Mouse (Mus musculus): ENCODE measurements around the gene Krtap3-3. TPM values are rescaled to one million over a fixed set of nuclear protein-coding genes. Genes with fewer than 3 reads are reported as not detected.

Gene Krtap3-3
- polyA plus RNA-seq, 1 experiment from 2014 or later = not detected

DNA sequence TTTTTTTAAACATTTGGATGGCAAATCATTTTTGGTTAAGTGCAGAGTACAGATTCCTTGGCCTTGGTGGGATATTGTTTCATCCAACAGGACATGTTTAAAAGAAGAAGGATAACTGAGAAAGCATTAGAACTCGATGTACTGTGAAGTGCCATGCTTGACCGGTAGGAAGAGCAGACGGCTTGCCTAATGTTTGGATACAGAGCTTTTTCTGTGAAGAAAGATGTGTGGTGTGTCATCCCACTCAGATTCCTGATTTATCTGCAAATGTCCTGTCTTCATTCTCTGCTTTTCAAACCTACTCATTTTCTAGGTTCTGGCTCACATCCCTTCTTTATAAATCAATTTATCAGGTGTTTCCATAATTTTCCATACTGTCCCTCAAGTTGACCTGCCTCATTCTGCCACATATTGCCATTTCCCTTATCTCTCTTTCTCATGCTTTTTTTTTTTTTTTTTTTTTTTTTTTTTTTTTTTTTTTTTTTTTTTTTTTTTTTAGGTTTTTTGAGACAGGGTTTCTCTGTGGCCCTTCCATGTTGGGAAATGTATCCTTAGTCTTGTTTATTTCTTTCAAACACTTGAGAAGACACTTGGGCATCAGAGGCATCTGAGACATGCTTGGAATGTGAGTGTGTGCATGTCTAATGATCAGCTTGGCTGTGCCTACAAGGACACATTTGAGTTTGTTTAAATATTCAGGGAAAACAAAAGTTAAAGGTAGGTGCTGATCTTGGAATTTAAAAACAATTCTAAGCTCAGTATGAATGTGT, 7.5 kb upstream of the Krtap3-3 start:
- Histone ChIP-seq H3K27me3 (no peaks in the 10 kb centered on the region), H3K9me3 (replicated peaks) (no peaks in the 10 kb centered on the region), H3K9ac (no peak overlapping the region), H3K27ac (no peak overlapping the region), H3K4me3 (no peak overlapping the region), H3K4me2 (no peak overlapping the region), H3K4me1 (no peaks in the 10 kb centered on the region), H3K36me3 (ENCODE audit: poor library complexity, severe bottlenecking) (no peaks in the 10 kb centered on the region)
- no peak for ATAC-seq
- WGBS = 87% methylated on average over 3 of the region's 3 CpGs

DNA sequence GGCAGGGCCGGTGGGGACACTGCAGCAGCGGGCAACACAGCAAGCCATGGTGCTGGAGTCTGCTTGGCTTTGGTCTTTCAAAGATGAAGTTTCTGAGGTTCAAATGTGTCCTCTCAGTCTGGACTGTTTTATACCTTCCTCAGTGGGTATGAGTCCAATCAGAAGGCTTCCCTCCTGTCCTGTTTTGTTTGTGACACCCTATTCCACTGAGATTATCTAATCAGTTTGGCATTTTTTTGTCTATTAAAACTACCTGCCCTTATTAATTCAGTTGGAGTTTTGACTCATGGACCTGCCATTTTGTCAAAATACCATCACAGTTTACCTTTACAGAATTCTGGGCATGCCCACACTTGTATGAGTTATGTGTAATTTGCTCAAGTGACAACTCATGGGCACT, 6.1 kb upstream of the Krtap3-3 start, which contains the start of gene Krtap3-2:
Krtap3-2 (minus strand) TSS at position 101 of the 400 bp plus-strand sequence.
- H3K27me3 ChIP-seq = 0 out of 2 replicates have a peak, but pooled peaks cover 7% of the 10 kb centered on the region
- no peak for ATAC-seq
- no peak within 1 kb of the TSS for H3K4me2 ChIP-seq
- no peaks in the 10 kb centered on the region for H3K36me3 ChIP-seq (ENCODE audit: poor library complexity, severe bottlenecking)
- no peak within 1 kb of the TSS for H3K4me3 ChIP-seq
- H3K4me1 ChIP-seq = no peaks in the 10 kb centered on the region
- no peaks in the 10 kb centered on the region for H3K9me3 ChIP-seq (replicated peaks)
- no peak within 1 kb of the TSS for H3K27ac ChIP-seq
- WGBS = 93% methylated on average over 2 of the region's 2 CpGs
- no peak within 1 kb of the TSS for H3K9ac ChIP-seq

DNA sequence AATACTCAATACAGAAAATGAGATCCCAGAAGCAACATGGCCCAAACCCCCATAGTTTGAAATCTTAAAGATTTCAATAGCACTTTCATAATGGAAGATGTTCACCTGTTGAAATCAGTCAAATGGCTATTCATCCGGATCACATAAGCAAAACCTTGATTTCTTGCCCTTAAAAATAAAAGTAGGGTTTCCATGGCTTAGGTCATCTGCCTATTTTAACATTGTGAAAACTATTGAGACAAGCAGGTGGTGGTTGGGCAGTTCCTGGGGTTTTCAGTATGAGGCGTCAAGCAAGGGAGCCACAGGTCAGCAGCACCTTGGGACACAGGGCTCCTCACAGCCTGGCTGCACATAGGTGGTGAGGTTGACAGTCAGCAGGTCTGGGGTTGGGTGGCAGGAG, 5.5 kb upstream of the Krtap3-3 start:
- H3K9ac ChIP-seq = no peak overlapping the region
- H3K4me2 ChIP-seq = no peak overlapping the region
- ATAC-seq = no peak
- 89% methylated on average over 2 of the region's 2 CpGs for WGBS
- H3K4me1 ChIP-seq = no peaks in the 10 kb centered on the region
- no peak overlapping the region for H3K27ac ChIP-seq
- H3K27me3 ChIP-seq = 0 out of 2 replicates have a peak, but pooled peaks cover 7% of the 10 kb centered on the region
- no peak overlapping the region for H3K4me3 ChIP-seq
- no peaks in the 10 kb centered on the region for H3K36me3 ChIP-seq (ENCODE audit: poor library complexity, severe bottlenecking)
- no peaks in the 10 kb centered on the region for H3K9me3 ChIP-seq (replicated peaks)

DNA sequence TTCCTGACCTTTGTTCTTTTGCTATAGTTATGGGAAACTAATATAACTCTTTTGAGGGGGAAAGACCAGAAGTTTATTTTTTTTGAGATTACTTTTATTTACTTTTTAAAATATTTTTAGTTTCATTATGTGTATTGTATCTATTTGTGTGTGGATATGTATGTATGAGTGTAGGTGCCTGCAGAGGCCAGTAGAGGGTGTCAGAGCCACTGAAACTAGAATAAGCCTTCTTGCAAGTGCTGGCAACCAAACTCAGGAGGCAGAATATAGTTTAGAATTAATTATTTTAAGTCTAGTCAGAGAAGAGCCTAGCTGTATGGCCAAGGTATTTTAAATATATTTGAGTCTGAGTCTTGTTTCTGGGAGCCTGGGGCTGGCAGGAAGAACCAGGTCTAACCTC, 2.8 kb downstream of the Krtap3-3 start:
- H3K4me2 ChIP-seq = no peak overlapping the region
- no peak overlapping the region for H3K9ac ChIP-seq
- no peak for ATAC-seq
- no peak overlapping the region for H3K4me3 ChIP-seq
- H3K36me3 ChIP-seq (ENCODE audit: poor library complexity, severe bottlenecking) = no peaks in the 10 kb centered on the region
- no peak overlapping the region for H3K27ac ChIP-seq
- H3K9me3 ChIP-seq (replicated peaks) = no peaks in the 10 kb centered on the region
- 0 out of 2 replicates have a peak, but pooled peaks cover 7% of the 10 kb centered on the region for H3K27me3 ChIP-seq
- H3K4me1 ChIP-seq = peaks cover 4% of the 10 kb centered on the region; the same call in 1 of the 2 replicates

DNA sequence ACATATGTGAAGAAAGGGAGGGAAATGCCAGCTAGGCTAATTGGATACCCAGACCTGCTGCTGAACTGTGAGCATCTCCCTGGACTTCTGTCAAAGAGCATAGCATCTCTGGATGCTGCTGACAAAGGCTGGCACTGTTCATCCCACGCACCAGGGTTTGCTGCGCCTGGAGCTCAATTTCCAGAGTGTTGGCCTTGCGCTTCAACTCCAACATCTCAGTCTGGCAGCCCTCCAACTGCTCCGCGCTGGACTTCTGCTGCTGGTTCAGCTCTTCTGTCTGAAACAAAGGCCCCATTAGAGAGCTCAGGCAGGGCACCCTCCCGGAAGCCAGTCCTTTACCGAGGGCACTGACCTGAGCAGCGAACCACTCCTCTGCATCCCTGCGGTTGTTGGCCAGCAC, 10.9 kb downstream of the Krtap3-3 start:
- Histone ChIP-seq H3K27ac (no peak overlapping the region; the same call in 1 of the 2 replicates), H3K36me3 (ENCODE audit: poor library complexity, severe bottlenecking) (no peaks in the 10 kb centered on the region), H3K4me1 (peaks cover 7% of the 10 kb centered on the region; the same call in 1 of the 2 replicates), H3K9me3 (replicated peaks) (no peaks in the 10 kb centered on the region), H3K27me3 (no peaks in the 10 kb centered on the region), H3K4me2 (no peak overlapping the region), H3K4me3 (no peak overlapping the region), H3K9ac (no peak overlapping the region)
- 53% methylated on average over 9 of the region's 9 CpGs for WGBS
- ATAC-seq = no peak

DNA sequence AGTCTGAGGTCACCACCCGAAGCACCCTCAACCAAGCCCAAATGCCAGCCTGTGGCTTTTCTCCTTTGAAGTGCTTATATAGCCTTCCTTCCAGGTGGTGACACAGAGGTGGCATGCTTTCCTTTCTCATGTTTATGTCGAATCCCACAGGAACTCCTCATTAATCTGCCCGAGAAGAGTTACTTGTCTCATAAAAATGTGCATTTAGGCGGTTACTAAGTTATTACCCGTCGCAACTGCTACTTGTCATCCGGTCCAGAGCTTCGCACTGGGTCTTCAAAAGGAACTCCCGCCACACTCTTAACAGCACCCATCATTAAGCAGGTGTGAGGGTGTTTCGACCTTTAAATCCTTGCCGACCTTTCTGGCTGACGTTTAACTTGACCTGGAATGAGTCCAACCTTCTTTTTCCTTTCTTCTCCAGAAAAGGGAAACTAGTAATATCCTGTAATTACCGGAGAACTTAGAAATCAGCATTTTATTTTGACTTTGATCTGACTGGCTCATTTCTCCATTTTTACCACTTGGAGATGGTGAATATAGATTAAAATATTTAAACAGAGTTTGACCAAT, 29.3 kb downstream of the Krtap3-3 start, which contains the start of gene Krt39:
Krt39 (minus strand) TSS at position 51 of the 573 bp plus-strand sequence.
- no peaks in the 10 kb centered on the region for H3K9me3 ChIP-seq (replicated peaks)

DNA sequence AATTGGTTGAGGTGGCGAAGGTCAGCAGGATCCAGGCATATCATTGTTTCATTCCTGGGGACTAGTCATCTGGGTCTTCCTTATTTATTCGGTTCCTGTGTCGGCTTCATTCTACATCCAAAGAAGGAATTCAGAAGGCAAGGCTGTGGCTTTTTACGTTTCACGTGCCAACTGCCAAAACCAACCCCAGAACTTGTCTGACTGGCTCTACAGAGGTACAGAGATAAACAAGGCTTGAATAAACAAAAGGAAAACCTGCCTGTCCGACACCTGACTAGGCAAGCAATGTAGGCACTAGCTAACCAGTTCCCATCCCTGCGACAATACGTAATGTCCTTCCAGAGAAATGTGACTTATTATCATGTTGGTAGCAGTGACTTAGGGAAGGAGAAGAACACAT, 36.6 kb downstream of the Krtap3-3 start:
- Histone ChIP-seq H3K4me2 (no peak overlapping the region), H3K9me3 (replicated peaks) (no peaks in the 10 kb centered on the region), H3K4me1 (no peaks in the 10 kb centered on the region), H3K27ac (no peak overlapping the region), H3K9ac (no peak overlapping the region), H3K36me3 (ENCODE audit: poor library complexity, severe bottlenecking) (no peaks in the 10 kb centered on the region), H3K27me3 (no peaks in the 10 kb centered on the region), H3K4me3 (no peak overlapping the region)
- WGBS = 90% methylated on average over 8 of the region's 8 CpGs
- no peak for ATAC-seq

More for the DNA sequence above, 29.3 kb downstream of the Krtap3-3 start, which contains the start of gene Krt39:
- Histone ChIP-seq H3K4me1 (no peaks in the 10 kb centered on the region), H3K36me3 (ENCODE audit: poor library complexity, severe bottlenecking) (no peaks in the 10 kb centered on the region), H3K27ac (no peak within 1 kb of the TSS), H3K9ac (no peak within 1 kb of the TSS), H3K27me3 (no peaks in the 10 kb centered on the region), H3K4me2 (no peak within 1 kb of the TSS), H3K4me3 (no peak within 1 kb of the TSS)
- 91% methylated on average over 13 of the region's 13 CpGs for WGBS
- ATAC-seq = no peak

Other genes starting within 250 kb of the Krtap3-3 start
- gene Krt25, start 227.9 kb downstream of the Krtap3-3 start, polyA plus RNA-seq (2015; fragmentation: Nextera tagmentation; extraction: Ambion mirVana) = not detected in 2 replicates
- gene Krt26, start 212.9 kb downstream of the Krtap3-3 start, polyA plus RNA-seq (2015; fragmentation: Nextera tagmentation; extraction: Ambion mirVana) = 0.09 TPM in 1 of 2 replicates, not detected in the other
- not detected in 2 replicates for gene Krt27, start 199.8 kb downstream of the Krtap3-3 start, polyA plus RNA-seq (2015; fragmentation: Nextera tagmentation; extraction: Ambion mirVana)
- 0.17 and 0.21 TPM in 2 replicates for gene Krt28, start 176.0 kb downstream of the Krtap3-3 start, polyA plus RNA-seq (2015; fragmentation: Nextera tagmentation; extraction: Ambion mirVana)
- gene Krt10, start 161.5 kb downstream of the Krtap3-3 start, polyA plus RNA-seq (2015; fragmentation: Nextera tagmentation; extraction: Ambion mirVana) = 31.4 and 39.8 TPM in 2 replicates
- 0.15 TPM in 1 of 2 replicates, not detected in the other for gene Krt12, start 128.6 kb downstream of the Krtap3-3 start, polyA plus RNA-seq (2015; fragmentation: Nextera tagmentation; extraction: Ambion mirVana)
- 0.11 TPM in 1 of 2 replicates, not detected in the other for gene Krt20, start 112.7 kb downstream of the Krtap3-3 start, polyA plus RNA-seq (2015; fragmentation: Nextera tagmentation; extraction: Ambion mirVana)
- gene Krt23, start 57.7 kb downstream of the Krtap3-3 start, polyA plus RNA-seq (2015; fragmentation: Nextera tagmentation; extraction: Ambion mirVana) = not detected in 2 replicates
- not detected in 2 replicates for gene Krt39, start 29.5 kb downstream of the Krtap3-3 start, polyA plus RNA-seq (2015; fragmentation: Nextera tagmentation; extraction: Ambion mirVana)
- gene Krt40, start 7.7 kb downstream of the Krtap3-3 start, polyA plus RNA-seq (2015; fragmentation: Nextera tagmentation; extraction: Ambion mirVana) = not detected in 2 replicates
- gene Krtap3-2, start 6.0 kb upstream of the Krtap3-3 start, polyA plus RNA-seq (2015; fragmentation: Nextera tagmentation; extraction: Ambion mirVana) = not detected in 2 replicates
- gene Gm11939, start 8.6 kb upstream of the Krtap3-3 start, polyA plus RNA-seq (2015; fragmentation: Nextera tagmentation; extraction: Ambion mirVana) = not detected in 2 replicates
- gene Krtap3-1, start 15.8 kb upstream of the Krtap3-3 start, polyA plus RNA-seq (2015; fragmentation: Nextera tagmentation; extraction: Ambion mirVana) = not detected in 2 replicates
- not detected in 2 replicates for gene Krtap1-5, start 30.2 kb upstream of the Krtap3-3 start, polyA plus RNA-seq (2015; fragmentation: Nextera tagmentation; extraction: Ambion mirVana)
- not detected in 2 replicates for gene Krtap1-4, start 32.8 kb upstream of the Krtap3-3 start, polyA plus RNA-seq (2015; fragmentation: Nextera tagmentation; extraction: Ambion mirVana)
- gene Krtap1-3, start 40.5 kb upstream of the Krtap3-3 start, polyA plus RNA-seq (2015; fragmentation: Nextera tagmentation; extraction: Ambion mirVana) = not detected in 2 replicates
- gene Krtap9-3, start 47.2 kb upstream of the Krtap3-3 start, polyA plus RNA-seq (2015; fragmentation: Nextera tagmentation; extraction: Ambion mirVana) = not detected in 2 replicates
- not detected in 2 replicates for gene Gm11938, start 52.4 kb upstream of the Krtap3-3 start, polyA plus RNA-seq (2015; fragmentation: Nextera tagmentation; extraction: Ambion mirVana)
- not detected in 2 replicates for gene Gm11937, start 59.3 kb upstream of the Krtap3-3 start, polyA plus RNA-seq (2015; fragmentation: Nextera tagmentation; extraction: Ambion mirVana)
- gene Krtap2-4, start 64.0 kb upstream of the Krtap3-3 start, polyA plus RNA-seq (2015; fragmentation: Nextera tagmentation; extraction: Ambion mirVana) = not detected in 2 replicates
- not detected in 2 replicates for gene Gm11562, start 69.6 kb upstream of the Krtap3-3 start, polyA plus RNA-seq (2015; fragmentation: Nextera tagmentation; extraction: Ambion mirVana)
- gene Krtap4-1, start 77.4 kb upstream of the Krtap3-3 start, polyA plus RNA-seq (2015; fragmentation: Nextera tagmentation; extraction: Ambion mirVana) = not detected in 2 replicates
- not detected in 2 replicates for gene Krtap4-2, start 84.2 kb upstream of the Krtap3-3 start, polyA plus RNA-seq (2015; fragmentation: Nextera tagmentation; extraction: Ambion mirVana)
- gene Krtap4-7, start 93.2 kb upstream of the Krtap3-3 start, polyA plus RNA-seq (2015; fragmentation: Nextera tagmentation; extraction: Ambion mirVana) = not detected in 2 replicates
- gene Gm11555, start 99.4 kb upstream of the Krtap3-3 start, polyA plus RNA-seq (2015; fragmentation: Nextera tagmentation; extraction: Ambion mirVana) = not detected in 2 replicates
- not detected in 2 replicates for gene Gm11563, start 108.1 kb upstream of the Krtap3-3 start, polyA plus RNA-seq (2015; fragmentation: Nextera tagmentation; extraction: Ambion mirVana)
- not detected in 2 replicates for gene Krtap4-6, start 115.1 kb upstream of the Krtap3-3 start, polyA plus RNA-seq (2015; fragmentation: Nextera tagmentation; extraction: Ambion mirVana)
- gene Gm14190, start 139.9 kb upstream of the Krtap3-3 start, polyA plus RNA-seq (2015; fragmentation: Nextera tagmentation; extraction: Ambion mirVana) = not detected in 2 replicates
- gene Gm14180, start 183.4 kb upstream of the Krtap3-3 start, polyA plus RNA-seq (2015; fragmentation: Nextera tagmentation; extraction: Ambion mirVana) = not detected in 2 replicates
- gene Gm11595, start 222.0 kb upstream of the Krtap3-3 start, polyA plus RNA-seq (2015; fragmentation: Nextera tagmentation; extraction: Ambion mirVana) = not detected in 2 replicates
- not detected in 2 replicates for gene Krtap4-8, start 229.8 kb upstream of the Krtap3-3 start, polyA plus RNA-seq (2015; fragmentation: Nextera tagmentation; extraction: Ambion mirVana)
- gene Krtap4-9, start 234.3 kb upstream of the Krtap3-3 start, polyA plus RNA-seq (2015; fragmentation: Nextera tagmentation; extraction: Ambion mirVana) = not detected in 2 replicates
- gene Gm11596, start 242.6 kb upstream of the Krtap3-3 start, polyA plus RNA-seq (2015; fragmentation: Nextera tagmentation; extraction: Ambion mirVana) = not detected in 2 replicates
- not detected in 2 replicates for gene Gm11569, start 248.1 kb upstream of the Krtap3-3 start, polyA plus RNA-seq (2015; fragmentation: Nextera tagmentation; extraction: Ambion mirVana)